Mouse (Mus musculus): ENCODE results near the gene Sf3b2. TPM values are rescaled to one million over a fixed set of nuclear protein-coding genes. Genes with fewer than 3 reads are reported as not detected.

Gene Sf3b2
- 404 and 414 TPM in 2 replicates for polyA plus RNA-seq (2015; fragmentation: Nextera tagmentation; extraction: Ambion mirVana)

DNA sequence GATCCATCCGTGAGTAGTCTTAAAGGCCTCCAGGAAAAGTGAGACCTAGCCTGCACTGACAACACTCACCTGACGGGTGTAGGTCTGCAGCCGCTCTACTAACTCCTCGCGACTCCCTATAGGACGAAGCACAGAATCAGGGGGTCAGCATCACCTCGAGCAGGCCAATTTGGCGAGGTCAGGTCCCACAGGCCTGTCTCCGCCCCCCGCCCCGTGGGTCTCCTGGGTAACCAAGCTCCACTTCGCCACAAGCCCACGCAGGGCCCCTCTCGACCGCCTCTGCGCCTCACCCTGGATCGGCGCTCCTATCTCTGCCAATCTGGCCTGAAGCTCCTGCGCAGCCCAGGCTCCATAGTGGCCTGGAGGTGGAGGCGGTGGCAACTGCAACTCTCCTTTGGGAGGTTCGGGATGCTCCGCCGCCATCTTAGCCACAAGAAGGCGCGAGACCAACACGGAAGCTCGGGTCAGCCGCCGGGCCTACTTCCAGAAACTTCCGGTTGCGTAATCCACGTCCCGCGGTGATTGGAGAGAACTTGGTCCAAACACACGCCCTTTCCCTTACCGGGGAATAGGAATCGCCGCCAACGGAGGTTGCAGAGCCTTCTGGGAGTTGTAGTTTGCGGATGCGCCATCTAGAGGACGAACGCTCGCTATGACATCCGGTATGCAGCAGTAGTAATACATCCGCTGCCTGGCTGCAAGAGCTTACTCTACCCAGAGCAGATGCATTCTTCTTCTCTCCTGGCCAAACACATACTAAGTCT lies at the start of gene Sf3b2:
Gene Sf3b2 (minus strand): TSS at position 484 of the 764 bp plus-strand sequence.
- peak within 1 kb of the TSS; percentile 78 for H3K4me3 ChIP-seq
- H3K27me3 ChIP-seq, result no peaks in the 10 kb centered on the region
- H3K4me2 ChIP-seq, result peak within 1 kb of the TSS; percentile 94
- no peaks in the 10 kb centered on the region for H3K9me3 ChIP-seq
- ATAC-seq (ENCODE audit: insufficient number of reproducible peaks, insufficient read depth, low FRiP score, low TSS enrichment, low read depth), result peak; percentile 94
- peak within 1 kb of the TSS; percentile 94 for H3K9ac ChIP-seq
- peaks cover 33% of the 10 kb centered on the region for H3K36me3 ChIP-seq
- peaks cover 44% of the 10 kb centered on the region for H3K4me1 ChIP-seq
- peak within 1 kb of the TSS; percentile 89 for H3K27ac ChIP-seq
- under 1% methylated on average over 46 of the region's 46 CpGs for WGBS

- WGBS, result 89% methylated on average over 7 of the region's 7 CpGs
These were observed 46.1 kb upstream of the Sf3b2 start for GRCm38 (mm10) chr19:5341360-5341759.

DNA sequence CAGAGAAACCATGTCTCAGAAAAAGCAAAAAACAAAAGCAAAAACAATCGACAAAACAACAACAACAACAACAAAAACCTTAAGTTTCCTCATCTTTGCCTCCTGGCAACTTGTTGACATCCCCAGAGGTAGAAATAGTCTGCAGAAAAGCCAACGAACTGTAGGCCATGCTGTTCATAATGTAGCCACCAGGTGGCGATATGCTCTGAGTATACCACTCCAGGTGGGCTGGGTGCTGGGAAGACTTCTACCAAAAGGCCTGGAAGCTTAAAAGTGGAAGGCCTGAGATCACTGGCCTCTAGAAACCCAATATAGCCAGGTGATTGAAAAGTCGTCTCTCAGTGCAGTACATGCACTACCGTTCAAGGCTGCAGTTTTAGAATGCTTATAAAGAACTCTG lies 42.7 kb upstream of the Sf3b2 start:
- ATAC-seq (ENCODE audit: insufficient number of reproducible peaks, insufficient read depth, low FRiP score, low TSS enrichment, low read depth), result no peak
- H3K4me3 ChIP-seq, result no peak overlapping the region

More at GRCm38 (mm10) chr19:5341360-5341759, 46.1 kb upstream of the Sf3b2 start:
- H3K4me2 ChIP-seq, result no peak overlapping the region
- no peaks in the 10 kb centered on the region for H3K36me3 ChIP-seq
- H3K4me3 ChIP-seq, result no peak overlapping the region
- ATAC-seq (ENCODE audit: insufficient number of reproducible peaks, insufficient read depth, low FRiP score, low TSS enrichment, low read depth), result no peak
- H3K27ac ChIP-seq, result no peak overlapping the region
- H3K9me3 ChIP-seq, result no peaks in the 10 kb centered on the region
- no peaks in the 10 kb centered on the region for H3K4me1 ChIP-seq
- no peak overlapping the region for H3K9ac ChIP-seq
- H3K27me3 ChIP-seq, result no peaks in the 10 kb centered on the region

GRCm38 (mm10) chr19:5335441-5335840 lies 40.2 kb upstream of the Sf3b2 start, which contains the start of gene Catsper1:
Gene Catsper1 (plus strand): TSS chr19:5335741.
- Histone ChIP-seq H3K9ac (no peak within 1 kb of the TSS), H3K4me1 (no peaks in the 10 kb centered on the region), H3K4me2 (no peak within 1 kb of the TSS), H3K36me3 (no peaks in the 10 kb centered on the region), H3K4me3 (no peak within 1 kb of the TSS), H3K27ac (no peak within 1 kb of the TSS), H3K27me3 (no peaks in the 10 kb centered on the region), H3K9me3 (no peaks in the 10 kb centered on the region)
- ATAC-seq (ENCODE audit: insufficient number of reproducible peaks, insufficient read depth, low FRiP score, low TSS enrichment, low read depth), result no peak
- WGBS, result 96% methylated on average over 6 of the region's 6 CpGs

More for the DNA sequence above, 42.7 kb upstream of the Sf3b2 start:
- H3K4me2 ChIP-seq, result no peak overlapping the region
- H3K36me3 ChIP-seq, result no peaks in the 10 kb centered on the region
- no peaks in the 10 kb centered on the region for H3K4me1 ChIP-seq
- H3K9me3 ChIP-seq, result no peaks in the 10 kb centered on the region
- no peaks in the 10 kb centered on the region for H3K27me3 ChIP-seq
- no peak overlapping the region for H3K27ac ChIP-seq
- 19% methylated on average over 5 of the region's 5 CpGs for WGBS
- no peak overlapping the region for H3K9ac ChIP-seq

GRCm38 (mm10) chr19:5334741-5335140 lies 39.5 kb upstream of the Sf3b2 start:
- Histone ChIP-seq H3K36me3 (no peaks in the 10 kb centered on the region), H3K27me3 (no peaks in the 10 kb centered on the region), H3K4me3 (no peak overlapping the region), H3K9ac (no peak overlapping the region), H3K4me2 (no peak overlapping the region), H3K27ac (no peak overlapping the region), H3K4me1 (no peaks in the 10 kb centered on the region), H3K9me3 (no peaks in the 10 kb centered on the region)
- ATAC-seq (ENCODE audit: insufficient number of reproducible peaks, insufficient read depth, low FRiP score, low TSS enrichment, low read depth), result no peak
- WGBS, result 61% methylated on average over 5 of the region's 5 CpGs

GRCm38 (mm10) chr19:5327970-5328369 lies 32.7 kb upstream of the Sf3b2 start:
- H3K9ac ChIP-seq, result peak overlapping the region; percentile 49; the same call in 1 of the 2 replicates
- H3K36me3 ChIP-seq, result no peaks in the 10 kb centered on the region
- H3K4me2 ChIP-seq, result no peak overlapping the region
- H3K27me3 ChIP-seq, result no peaks in the 10 kb centered on the region
- no peaks in the 10 kb centered on the region for H3K4me1 ChIP-seq
- H3K27ac ChIP-seq, result no peak overlapping the region
- 63% methylated on average over 19 of the region's 19 CpGs for WGBS
- no peak for ATAC-seq (ENCODE audit: insufficient number of reproducible peaks, insufficient read depth, low FRiP score, low TSS enrichment, low read depth)
- H3K9me3 ChIP-seq, result no peaks in the 10 kb centered on the region
- H3K4me3 ChIP-seq, result no peak overlapping the region

DNA sequence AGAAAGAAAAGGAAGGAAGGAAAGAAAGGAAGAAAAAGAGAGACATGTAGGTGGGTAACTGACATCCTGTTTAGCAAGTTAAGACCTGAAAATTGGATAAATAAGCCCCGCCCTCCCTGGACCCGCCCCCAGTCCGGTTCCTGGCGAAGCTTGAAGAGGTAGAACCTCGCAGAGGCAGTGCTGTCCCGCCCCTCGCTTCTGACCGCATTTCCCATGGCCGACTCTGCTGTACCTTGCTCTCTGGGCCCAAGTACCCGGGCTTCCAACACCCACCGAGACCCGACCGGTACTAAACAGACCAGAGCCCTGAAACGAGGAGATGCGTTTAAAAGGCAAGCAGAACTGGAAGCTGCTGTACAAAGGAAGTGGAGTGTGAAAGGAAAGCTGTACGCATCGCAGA lies 28.5 kb upstream of the Sf3b2 start:
- no peak for ATAC-seq (ENCODE audit: insufficient number of reproducible peaks, insufficient read depth, low FRiP score, low TSS enrichment, low read depth)
- no peaks in the 10 kb centered on the region for H3K27me3 ChIP-seq
- no peaks in the 10 kb centered on the region for H3K9me3 ChIP-seq
- 64% methylated on average over 17 of the region's 17 CpGs for WGBS
- H3K4me1 ChIP-seq, result no peaks in the 10 kb centered on the region
- no peak overlapping the region for H3K27ac ChIP-seq
- no peak overlapping the region for H3K4me3 ChIP-seq
- H3K9ac ChIP-seq, result no peak overlapping the region
- no peak overlapping the region for H3K4me2 ChIP-seq
- no peaks in the 10 kb centered on the region for H3K36me3 ChIP-seq

DNA sequence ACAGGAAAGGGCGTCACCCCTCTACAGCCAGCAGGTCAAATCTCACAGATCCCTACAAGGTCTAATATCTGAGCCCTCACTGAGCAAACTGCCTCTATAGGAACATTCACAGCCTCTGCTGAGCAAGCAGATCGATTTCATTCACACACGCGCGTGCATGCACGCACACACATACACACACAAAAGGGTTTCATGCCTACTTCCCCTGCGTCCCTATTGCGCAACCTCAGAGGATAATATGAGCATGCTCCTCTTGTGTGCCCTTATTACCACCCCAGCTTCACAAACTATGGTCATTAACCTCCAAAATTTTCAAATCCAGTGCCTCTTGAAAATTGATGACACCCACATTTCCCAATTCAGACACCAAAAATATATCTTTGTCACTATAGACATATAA lies 17.9 kb upstream of the Sf3b2 start:
- no peak for ATAC-seq (ENCODE audit: insufficient number of reproducible peaks, insufficient read depth, low FRiP score, low TSS enrichment, low read depth)
- 89% methylated on average over 8 of the region's 8 CpGs for WGBS
- Histone ChIP-seq H3K9ac (no peak overlapping the region), H3K36me3 (no peaks in the 10 kb centered on the region), H3K4me3 (no peak overlapping the region), H3K4me2 (no peak overlapping the region), H3K9me3 (no peaks in the 10 kb centered on the region), H3K27me3 (peaks cover 6% of the 10 kb centered on the region; the same call in 1 of the 2 replicates), H3K27ac (no peak overlapping the region), H3K4me1 (no peaks in the 10 kb centered on the region)

- Histone ChIP-seq H3K4me3 (no peak overlapping the region), H3K9ac (no peak overlapping the region), H3K9me3 (peaks cover 8% of the 10 kb centered on the region; the same call in 1 of the 2 replicates), H3K4me1 (peaks cover 5% of the 10 kb centered on the region; the same call in 1 of the 2 replicates), H3K4me2 (no peak overlapping the region), H3K27ac (no peak overlapping the region), H3K36me3 (peaks cover 25% of the 10 kb centered on the region), H3K27me3 (peaks cover 21% of the 10 kb centered on the region)
- 80% methylated on average over 7 of the region's 7 CpGs for WGBS
- ATAC-seq (ENCODE audit: insufficient number of reproducible peaks, insufficient read depth, low FRiP score, low TSS enrichment, low read depth), result no peak
These were observed 13.8 kb upstream of the Sf3b2 start for GRCm38 (mm10) chr19:5309025-5309424.

DNA sequence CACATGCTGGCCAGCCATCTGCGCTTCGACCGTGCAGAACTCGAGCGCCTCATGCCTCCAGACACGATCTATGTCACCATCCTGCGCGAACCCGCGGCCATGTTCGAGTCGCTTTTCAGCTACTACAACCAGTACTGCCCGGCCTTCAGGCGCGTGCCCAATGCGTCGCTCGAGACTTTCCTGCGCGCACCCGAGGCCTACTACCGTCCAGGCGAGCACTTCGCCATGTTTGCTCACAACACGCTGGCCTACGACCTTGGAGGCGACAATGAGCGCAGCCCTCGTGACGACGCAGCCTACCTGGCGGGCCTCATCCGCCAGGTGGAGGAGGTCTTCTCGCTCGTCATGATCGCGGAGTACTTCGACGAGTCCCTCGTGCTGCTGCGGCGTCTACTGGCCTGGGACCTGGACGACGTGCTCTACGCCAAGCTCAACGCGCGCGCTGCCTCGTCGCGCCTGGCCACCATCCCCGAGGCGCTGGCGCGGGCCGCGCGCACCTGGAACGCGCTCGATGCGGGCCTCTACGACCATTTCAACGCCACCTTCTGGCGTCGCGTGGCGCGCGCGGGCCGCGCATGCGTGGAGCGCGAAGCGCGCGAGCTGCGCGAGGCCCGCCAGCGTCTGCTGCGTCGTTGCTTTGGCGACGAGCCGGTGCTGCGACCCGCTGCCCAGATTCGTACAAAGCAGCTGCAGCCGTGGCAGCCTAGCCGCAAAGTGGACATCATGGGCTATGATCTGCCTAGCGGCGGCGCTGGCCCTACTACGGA lies 11.9 kb upstream of the Sf3b2 start:
- ATAC-seq (ENCODE audit: insufficient number of reproducible peaks, insufficient read depth, low FRiP score, low TSS enrichment, low read depth), result no peak
- Histone ChIP-seq H3K36me3 (peaks cover 31% of the 10 kb centered on the region), H3K4me3 (peak overlapping the region; percentile 29)

DNA sequence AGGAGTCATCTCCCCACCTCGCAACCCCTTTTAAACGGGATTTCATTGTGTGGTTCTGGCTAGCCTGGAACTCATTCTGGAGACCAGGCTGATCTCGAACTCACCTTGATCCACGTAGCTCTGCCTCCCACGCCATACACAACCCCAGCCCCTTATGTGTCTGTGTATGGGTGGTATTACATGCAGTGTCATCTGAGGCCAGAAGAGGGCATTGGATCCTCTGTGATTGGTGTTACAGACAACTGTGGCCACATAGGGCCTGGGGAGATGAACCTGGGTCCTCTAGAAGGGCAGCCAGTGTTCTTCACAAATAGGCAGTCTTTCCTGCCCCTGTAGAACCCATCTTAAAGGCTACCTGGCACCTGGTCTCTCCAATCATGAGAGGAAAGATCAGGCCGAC lies 11.0 kb upstream of the Sf3b2 start:
- H3K9me3 ChIP-seq, result peaks cover 8% of the 10 kb centered on the region; the same call in 1 of the 2 replicates
- no peak for ATAC-seq (ENCODE audit: insufficient number of reproducible peaks, insufficient read depth, low FRiP score, low TSS enrichment, low read depth)
- no peak overlapping the region for H3K9ac ChIP-seq
- peaks cover 31% of the 10 kb centered on the region for H3K36me3 ChIP-seq
- no peak overlapping the region for H3K4me2 ChIP-seq
- 79% methylated on average over 6 of the region's 6 CpGs for WGBS
- H3K27ac ChIP-seq, result no peak overlapping the region
- peaks cover 15% of the 10 kb centered on the region for H3K27me3 ChIP-seq
- H3K4me3 ChIP-seq, result no peak overlapping the region
- peaks cover 5% of the 10 kb centered on the region; the same call in 1 of the 2 replicates for H3K4me1 ChIP-seq

More for the DNA sequence above, 11.9 kb upstream of the Sf3b2 start:
- Histone ChIP-seq H3K27me3 (peaks cover 15% of the 10 kb centered on the region), H3K4me2 (peak overlapping the region; percentile 55), H3K27ac (no peak overlapping the region), H3K9ac (no peak overlapping the region), H3K9me3 (peaks cover 8% of the 10 kb centered on the region; the same call in 1 of the 2 replicates), H3K4me1 (peaks cover 5% of the 10 kb centered on the region; the same call in 1 of the 2 replicates)
- WGBS, result 39% methylated on average over 98 of the region's 98 CpGs

Data from embryonic facial prominence, embryonic 13.5 days (tissue).